Mouse (Mus musculus) gastrocnemius, adult 2 months (tissue): ENCODE measurements around the gene Dpp4. TPM values are rescaled to one million over a fixed set of nuclear protein-coding genes. Genes with fewer than 3 reads are reported as not detected.

Experiments
- DNase-seq: peaks from one replicate; pipeline ENCODE4 v3.0.0; 2022
- H3K27ac ChIP-seq: fragments of 200-600 bp; 2 replicates; pipeline ENCODE4 v1.8.1; 2022; ENCODE audit warnings: mild to moderate bottlenecking
- H3K4me3 ChIP-seq: fragments of 200-600 bp; 2 replicates; pipeline ENCODE4 v1.8.1; 2022; ENCODE audit warnings: mild to moderate bottlenecking, moderate library complexity
- CTCF ChIP-seq: fragments of 200-600 bp; IDR thresholded peaks from 2 replicates; pipeline ENCODE4 v1.8.1; 2022; ENCODE audit warnings: antibody characterized with exemption, mild to moderate bottlenecking, moderate library complexity
- intact Hi-C: fragments of 180-260 bp; cut with DNase I; formaldehyde crosslinking; loops from one replicate; pipeline ENCODE4 v1.15.1; 2025
- total RNA-seq, 2 experiments: library from RNA; stranded (reverse); gene quantifications; 2 replicates each; pipeline ENCODE4 v1.2.3; 2021

Dpp4 gene
- total RNA-seq, 2 experiments from 2014 or later = 4.6 to 5.2 TPM

DNA sequence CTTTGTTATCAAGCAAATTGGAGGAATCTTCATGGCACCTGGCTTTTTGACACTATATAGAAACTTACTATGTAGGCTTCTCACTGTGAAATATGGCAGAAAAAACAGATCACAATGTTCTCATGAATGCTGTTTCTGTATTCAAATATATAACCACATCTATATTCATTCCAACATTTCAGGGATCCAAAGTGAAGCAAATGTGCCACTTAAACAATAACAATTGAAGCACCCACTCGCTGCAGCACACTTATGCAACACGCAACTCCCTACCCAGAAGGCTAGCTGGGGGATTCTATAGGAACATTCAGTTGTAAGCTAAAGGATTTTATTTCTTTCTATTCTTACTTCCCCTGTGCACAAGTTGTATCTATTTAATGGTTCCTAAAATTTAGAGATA is 110.3 kb downstream of the Dpp4 start:
- H3K27ac ChIP-seq = no peak overlapping the region
- no peak for TF ChIP-seq CTCF
- H3K4me3 ChIP-seq = no peak overlapping the region
- intact Hi-C loops = no loop called here
- DNase-seq = no peak

DNA sequence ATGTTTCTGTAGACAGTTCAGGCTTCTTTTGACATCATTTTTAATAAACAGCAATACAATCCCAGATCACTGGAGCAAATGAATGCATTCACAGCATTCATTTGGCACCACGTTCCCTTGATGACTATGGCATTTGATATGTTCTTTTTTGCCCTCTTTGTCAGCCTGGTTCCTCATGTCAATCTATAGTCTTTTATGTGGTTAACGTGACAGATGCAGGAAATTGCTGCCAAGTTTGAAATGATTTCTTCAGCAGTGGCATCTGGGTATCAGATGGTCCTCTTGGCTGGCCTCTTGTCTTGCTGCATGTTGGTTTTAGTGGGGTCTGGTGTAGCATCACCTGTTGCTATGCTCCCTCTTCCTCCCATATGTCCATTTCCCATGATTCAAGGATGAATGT is 118.2 kb downstream of the Dpp4 start:
- no peak for TF ChIP-seq CTCF
- Histone ChIP-seq H3K27ac (no peak overlapping the region), H3K4me3 (no peak overlapping the region)
- intact Hi-C loops = no loop called here
- DNase-seq = no peak

DNA sequence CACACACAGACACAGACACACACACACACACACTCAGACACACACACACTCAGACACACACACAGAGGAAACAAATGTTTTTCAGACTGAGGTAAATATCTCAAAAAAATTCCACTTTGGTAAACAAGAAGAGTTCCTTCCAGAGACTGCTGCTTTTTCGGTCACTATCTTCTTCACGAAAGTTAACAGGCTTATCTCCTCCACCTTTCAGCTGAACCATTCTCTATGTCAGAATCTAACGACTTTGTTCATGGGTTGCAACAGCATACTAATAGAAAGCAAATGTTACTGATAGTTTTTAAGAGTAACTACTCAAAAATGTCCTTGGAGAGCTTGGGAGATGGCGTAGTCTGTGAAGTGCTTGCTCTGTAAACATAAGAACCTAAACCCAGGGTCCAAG is 124.5 kb downstream of the Dpp4 start:
- TF ChIP-seq CTCF = no peak
- intact Hi-C loops = loop anchor here (5.0 kb wide), 1 partner anchor 620 kb away; no protein-coding TSS in a partner anchor
- Histone ChIP-seq H3K27ac (no peak overlapping the region), H3K4me3 (no peak overlapping the region)
- DNase-seq = no peak

DNA sequence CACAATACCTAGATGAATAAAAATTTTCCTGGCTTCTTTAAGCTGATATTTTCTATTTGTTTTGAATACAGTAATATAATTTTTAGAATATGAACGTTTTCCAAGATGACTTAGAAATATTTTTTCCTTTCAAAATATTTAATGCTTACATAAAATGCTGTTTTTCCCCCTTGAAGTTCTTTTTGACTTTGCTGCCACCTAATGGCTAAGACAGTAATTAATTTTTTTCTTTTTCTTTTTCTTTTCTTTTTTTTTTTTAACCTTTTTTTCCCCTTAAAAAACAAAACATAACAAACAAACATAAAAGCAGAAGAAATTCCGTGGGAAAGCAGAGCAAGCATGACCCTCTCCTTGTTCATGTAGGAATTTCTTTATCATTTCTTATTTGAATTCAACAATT is 126.2 kb downstream of the Dpp4 start:
- Histone ChIP-seq H3K27ac (no peak overlapping the region), H3K4me3 (no peak overlapping the region)
- peak; percentile 57 for TF ChIP-seq CTCF
- intact Hi-C loops = loop anchor here (5.0 kb wide), 1 partner anchor 619 kb away; no protein-coding TSS in a partner anchor
- no peak for DNase-seq

DNA sequence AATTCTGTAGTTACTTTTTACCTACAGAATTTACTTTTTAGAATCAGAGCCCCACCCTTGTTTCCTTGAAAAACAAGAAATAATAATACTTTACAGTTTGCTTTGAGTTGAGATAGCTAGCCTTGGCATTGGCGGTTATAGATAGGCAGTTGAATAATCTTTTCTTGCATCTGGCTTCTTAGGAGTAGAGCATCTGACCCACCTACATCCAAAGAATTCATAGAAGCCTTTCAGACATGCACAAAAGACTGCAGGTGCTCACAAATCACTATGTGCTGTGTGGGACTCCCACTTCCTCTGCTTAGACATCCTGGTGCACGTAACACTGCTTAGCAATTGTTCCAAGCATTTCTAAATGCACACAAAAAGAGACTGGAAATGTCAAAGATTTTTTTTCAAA is 127.0 kb downstream of the Dpp4 start:
- Histone ChIP-seq H3K27ac (no peak overlapping the region), H3K4me3 (no peak overlapping the region)
- intact Hi-C loops = loop anchor here (5.0 kb wide), 1 partner anchor 618 kb away; no protein-coding TSS in a partner anchor
- DNase-seq = no peak
- no peak for TF ChIP-seq CTCF

Other genes starting within 250 kb of the Dpp4 start
- gene Gcg, start 71.4 kb upstream of the Dpp4 start, total RNA-seq = not detected
- gene Fap, start 161.8 kb upstream of the Dpp4 start, total RNA-seq = 1 to 10 TPM; 3.8 to 7.2 TPM
- 1 to 10 TPM; 2.0 to 3.2 TPM for gene Ifih1, start 234.0 kb upstream of the Dpp4 start, total RNA-seq